Mouse (Mus musculus): ENCODE results near the gene Camta2.

DNA sequence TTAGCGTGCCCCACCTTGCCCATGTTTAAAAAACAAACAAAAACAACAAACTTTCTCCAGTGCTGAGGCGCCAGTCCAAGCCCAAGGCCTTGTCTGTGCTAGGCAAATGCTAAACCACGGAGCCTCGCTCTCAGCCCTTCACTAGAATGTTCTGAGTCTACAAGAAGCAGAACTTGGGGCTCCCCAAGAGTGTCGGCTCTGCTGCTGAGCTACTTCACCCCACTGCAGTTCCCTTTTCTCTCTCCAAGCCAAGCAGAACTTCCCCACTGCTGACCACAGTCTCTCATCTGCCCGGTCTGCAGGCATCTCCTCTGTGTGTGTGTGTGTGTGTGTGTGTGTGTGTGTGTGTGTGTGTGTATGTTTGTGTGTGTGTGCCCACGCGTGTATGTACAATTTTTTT lies 8.0 kb downstream of the Camta2 start:
- TF ChIP-seq CTCF (IDR thresholded peaks at IDR 0.05; ENCODE audit: low read depth, low read length) (no peak), POLR2A (IDR thresholded peaks at IDR 0.05; ENCODE audit: borderline replicate concordance, low read depth, low read length) (no peak)

Measured in bone marrow macrophage, adult 2 months (primary cell).